Mouse (Mus musculus): ENCODE measurements around the gene Rcc1.

DNA sequence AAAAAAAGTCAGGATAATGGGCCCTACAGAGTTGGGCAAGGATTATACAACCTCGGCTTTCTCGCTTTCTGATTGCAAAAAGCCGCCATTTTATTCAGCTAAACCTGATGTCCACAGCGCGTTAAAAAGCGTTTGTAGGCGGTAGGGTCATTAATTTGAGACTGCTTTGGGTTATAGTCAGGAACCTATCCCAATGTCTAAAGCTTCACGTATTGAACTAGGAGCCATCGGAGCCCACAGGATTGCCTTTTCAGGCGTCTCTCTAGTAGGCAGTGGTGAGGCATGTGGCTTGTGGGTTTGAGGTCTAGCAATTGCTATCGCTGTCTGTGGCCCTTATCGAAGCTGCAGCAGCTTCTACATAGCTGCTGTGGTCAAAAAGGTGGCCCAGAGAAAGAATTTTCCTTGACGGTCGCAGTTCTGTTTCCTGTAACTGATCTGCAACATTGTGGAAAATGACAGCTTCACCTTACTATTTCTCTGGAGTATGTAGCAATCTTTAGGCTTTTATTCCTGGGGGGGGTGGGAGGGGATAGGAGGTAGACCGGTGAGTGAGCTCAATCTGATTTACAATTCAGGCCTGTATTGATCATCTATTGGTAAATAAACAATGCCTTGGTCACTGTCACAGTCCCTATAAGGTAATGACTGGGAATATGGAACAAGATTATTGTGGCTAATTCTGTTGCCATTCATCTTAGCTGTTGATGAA lies 44.1 kb downstream of the Rcc1 start:
- TF ChIP-seq TAL1 (IDR thresholded peaks at IDR 0.05; ENCODE audit: low read length) (no peak), GATA1 (IDR thresholded peaks at IDR 0.05; ENCODE audit: low read length) (peak; percentile 18; the same call in 1 of the 2 replicates)
